Mouse (Mus musculus) E14TG2a.4 (cell line): Measurements from ENCODE around the gene Ptpra.

Experiments used
- CTCF ChIP-seq: conservative IDR thresholded peaks from 2 replicates; pipeline ENCODE4 v1.5.1; 2014; ENCODE audit warnings: low read length
- NANOG ChIP-seq: IDR thresholded peaks from 2 replicates; pipeline ENCODE4 v1.6.1; 2014; ENCODE audit warnings: borderline replicate concordance, low read length, mixed read lengths
- POU5F1 ChIP-seq: IDR thresholded peaks from 2 replicates; pipeline ENCODE4 v1.6.1; 2014; ENCODE audit warnings: low read length, borderline replicate concordance

DNA sequence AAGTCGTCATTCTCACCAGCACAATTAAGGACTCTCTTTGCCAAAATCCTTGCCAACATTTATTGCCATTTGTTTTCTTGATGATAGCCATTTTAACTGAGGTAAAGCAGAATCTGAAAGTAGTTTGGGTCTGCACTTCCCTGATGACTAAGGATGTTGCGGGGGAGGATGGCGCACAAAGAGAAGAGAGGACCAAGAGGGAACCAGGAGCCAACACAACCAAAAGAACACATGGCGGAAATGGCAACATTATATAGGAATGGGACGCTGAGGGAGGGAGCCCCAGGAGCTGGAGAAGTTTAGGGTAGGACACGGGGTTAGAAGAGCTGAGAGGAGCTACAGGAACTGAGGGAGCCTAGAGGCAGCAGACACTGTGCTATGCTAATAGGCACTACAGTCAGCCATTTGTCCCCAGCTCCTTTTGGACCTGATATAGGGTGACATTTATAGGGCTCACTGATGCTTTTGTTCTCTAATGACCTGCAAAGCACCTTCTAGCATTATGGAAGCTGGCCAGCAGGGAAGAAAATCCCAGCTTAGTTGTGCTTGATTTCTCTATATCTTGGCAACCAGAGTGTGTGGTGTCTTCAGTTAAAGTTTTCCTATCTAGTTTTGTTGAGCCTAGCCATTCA, 26.7 kb downstream of the Ptpra start:
- TF ChIP-seq CTCF (no peak), POU5F1 (no peak), NANOG (no peak)
